In genomic region chr19:38482406-38483181, GRCm38 (mm10) we compare ENCODE assay signal across 8 mouse cellular contexts. TPM values are rescaled to one million over a fixed set of nuclear protein-coding genes. Genes with fewer than 3 reads are reported as not detected.
DNase-seq lines count a peak whose midpoint lies in the region; ATAC-seq and TF ChIP-seq lines count a peak whose summit lies in the region.

No protein-coding gene starts in this region.

- intact Hi-C loops in left cerebral cortex, postnatal 14 days (cut with DNase I), result no loop called here

- no peak for ATAC-seq in kidney, embryonic 16.5 days (ENCODE audit: low FRiP score, low TSS enrichment)
- no peak for ATAC-seq in forebrain, embryonic 11.5 days (replicated peaks; ENCODE audit: low FRiP score)
- no peak for ATAC-seq in intestine, postnatal 0 days

- H3K27me3 ChIP-seq in kidney, embryonic 16.5 days (ENCODE audit: insufficient read depth, low read length), result peaks cover 19% of the 10 kb centered on the region
- peaks cover 37% of the 10 kb centered on the region for H3K27me3 ChIP-seq in forebrain, embryonic 11.5 days (ENCODE audit: control insufficient read depth, insufficient read depth, low read length)
- peaks cover 20% of the 10 kb centered on the region for H3K27me3 ChIP-seq in intestine, postnatal 0 days (replicated peaks; ENCODE audit: control insufficient read depth, insufficient read depth, low read length)
- no peaks in the 10 kb centered on the region; the same call in 1 of the 2 replicates for H3K27me3 ChIP-seq in small intestine, adult 2 months (ENCODE audit: control insufficient read depth, insufficient read depth, low read length)

- no peaks in the 10 kb centered on the region for H3K9me3 ChIP-seq in kidney, embryonic 16.5 days (ENCODE audit: low read length)
- no peaks in the 10 kb centered on the region for H3K9me3 ChIP-seq in forebrain, embryonic 11.5 days (ENCODE audit: control insufficient read depth, low read length)
- H3K9me3 ChIP-seq in intestine, postnatal 0 days (ENCODE audit: control insufficient read depth), result no peaks in the 10 kb centered on the region

- H3K9ac ChIP-seq in kidney, embryonic 16.5 days (replicated peaks; ENCODE audit: low read length), result no peak overlapping the region
- no peak overlapping the region; the same call in 1 of the 2 replicates for H3K9ac ChIP-seq in forebrain, embryonic 11.5 days (ENCODE audit: low read length)
- no peak overlapping the region for H3K9ac ChIP-seq in intestine, postnatal 0 days (ENCODE audit: low read depth, low read length)

- no peaks in the 10 kb centered on the region for H3K36me3 ChIP-seq in kidney, embryonic 16.5 days (ENCODE audit: insufficient read depth, low read length)
- H3K36me3 ChIP-seq in forebrain, embryonic 11.5 days (ENCODE audit: control insufficient read depth, insufficient read depth, low read length), result no peaks in the 10 kb centered on the region
- H3K36me3 ChIP-seq in intestine, postnatal 0 days (ENCODE audit: control insufficient read depth, insufficient read depth), result no peaks in the 10 kb centered on the region
- H3K36me3 ChIP-seq in small intestine, adult 2 months (ENCODE audit: control insufficient read depth, insufficient read depth, low read length), result 0 out of 2 replicates have a peak, but pooled peaks cover 2% of the 10 kb centered on the region

- H3K4me1 ChIP-seq in kidney, embryonic 16.5 days (ENCODE audit: insufficient read depth, low read length), result peaks cover 20% of the 10 kb centered on the region
- peaks cover 25% of the 10 kb centered on the region for H3K4me1 ChIP-seq in forebrain, embryonic 11.5 days (replicated peaks; ENCODE audit: control insufficient read depth, insufficient read depth, low read length)
- no peaks in the 10 kb centered on the region for H3K4me1 ChIP-seq in intestine, postnatal 0 days (replicated peaks; ENCODE audit: control insufficient read depth, insufficient read depth, low read length)
- peaks cover 7% of the 10 kb centered on the region; the same call in 1 of the 2 replicates for H3K4me1 ChIP-seq in small intestine, adult 2 months (ENCODE audit: control insufficient read depth, insufficient read depth, insufficient read length, low read length)

- WGBS in kidney, embryonic 16.5 days, result 21% methylated on average over 19 of the region's 19 CpGs
- WGBS in forebrain, embryonic 11.5 days, result 22% methylated on average over 19 of the region's 19 CpGs
- WGBS in intestine, postnatal 0 days, result 45% methylated on average over 19 of the region's 19 CpGs
- 32% methylated on average over 19 of the region's 19 CpGs for WGBS in small intestine, adult 2 months

- no peak for TF ChIP-seq POLR2A in small intestine, adult 2 months (IDR thresholded peaks at IDR 0.05; ENCODE audit: low read depth, low read length)

- no peak for DNase-seq in kidney, adult 18-20 months
- DNase-seq in forebrain, embryonic 11.5 days (ENCODE audit: low spot score), result no peak
- DNase-seq in spleen, postnatal 36 days (ENCODE audit: low spot score in 2 of 2), result no peak
- no peak for DNase-seq in cerebellum, postnatal 10 days
- DNase-seq in left cerebral cortex, postnatal 14 days (ENCODE audit: low spot score in 2 of 2), result no peak

- no peak overlapping the region for H3K27ac ChIP-seq in kidney, embryonic 16.5 days (ENCODE audit: low read length)
- H3K27ac ChIP-seq in forebrain, embryonic 11.5 days (ENCODE audit: low read depth, low read length), result no peak overlapping the region
- H3K27ac ChIP-seq in intestine, postnatal 0 days (ENCODE audit: low read depth, low read length), result no peak overlapping the region
- no peak overlapping the region for H3K27ac ChIP-seq in small intestine, adult 2 months (ENCODE audit: insufficient read depth, low read depth, low read length)

- H3K4me3 ChIP-seq in kidney, embryonic 16.5 days (ENCODE audit: low read length), result peak overlapping the region; percentile 57; the same call in 1 of the 2 replicates
- H3K4me3 ChIP-seq in forebrain, embryonic 11.5 days (ENCODE audit: low read depth, low read length), result peak overlapping the region; percentile 67
- H3K4me3 ChIP-seq in intestine, postnatal 0 days (ENCODE audit: low read depth, low read length), result no peak overlapping the region
- peak overlapping the region; percentile 24 for H3K4me3 ChIP-seq in small intestine, adult 2 months (ENCODE audit: low read depth, low read length)

- H3K4me2 ChIP-seq in kidney, embryonic 16.5 days (replicated peaks; ENCODE audit: low read depth, low read length), result peak overlapping the region; percentile 97; the same call in 1 of the 2 replicates
- peak overlapping the region; percentile 96 for H3K4me2 ChIP-seq in forebrain, embryonic 11.5 days (ENCODE audit: low read depth, low read length, severe bottlenecking)
- H3K4me2 ChIP-seq in intestine, postnatal 0 days (replicated peaks; ENCODE audit: low read depth), result peak overlapping the region; percentile 93; the same call in 1 of the 2 replicates

- no peak for TF ChIP-seq CTCF in intestine, postnatal 0 days (IDR thresholded peaks at IDR 0.05; ENCODE audit: low read depth)
- no peak for TF ChIP-seq CTCF in small intestine, adult 2 months (IDR thresholded peaks at IDR 0.05; ENCODE audit: extremely low read depth, insufficient read length, insufficient replicate concordance, low read depth, low read length)

RNA-seq across cellular contexts. Expression of gene Plce1, which starts 1.7 kb away (rescaled TPM):
- 3.0 and 3.2 TPM in 2 replicates for polyA plus RNA-seq in kidney, embryonic 16.5 days (2015; fragmentation: Nextera tagmentation; extraction: Ambion mirVana)
- polyA plus RNA-seq in forebrain, embryonic 11.5 days (2014; fragmentation: Nextera tagmentation; extraction: Ambion mirVana), result 4.4 and 5.0 TPM in 2 replicates
- 2.9 and 3.1 TPM in 2 replicates for polyA plus RNA-seq in intestine, postnatal 0 days (2015; fragmentation: Nextera tagmentation; extraction: Ambion mirVana)
- polyA plus RNA-seq in small intestine, adult 2 months (2012; rRNA removed), result 1.6 and 2.6 TPM in 2 replicates
- 1 to 10 TPM; 6.1 to 6.8 TPM for total RNA-seq in left cerebral cortex, postnatal 14 days (2021)
